Mouse (Mus musculus): ENCODE data around the gene Slc25a19.

Gene Slc25a19

GRCm38 (mm10) chr11:115640978-115641663 lies 13.0 kb upstream of the Slc25a19 start:
- peak; percentile 52 for DNase-seq (ENCODE audit: low spot score)

GRCm38 (mm10) chr11:115640311-115640828 lies 12.3 kb upstream of the Slc25a19 start:
- DNase-seq (ENCODE audit: low spot score), result no peak

GRCm38 (mm10) chr11:115639540-115639939 lies 11.4 kb upstream of the Slc25a19 start:
- DNase-seq (ENCODE audit: low spot score), result no peak

- DNase-seq (ENCODE audit: low spot score), result no peak
Measured at GRCm38 (mm10) chr11:115638498-115639409, 10.7 kb upstream of the Slc25a19 start.

- DNase-seq (ENCODE audit: low spot score), result no peak
Measured at GRCm38 (mm10) chr11:115636960-115637359, 8.9 kb upstream of the Slc25a19 start.

GRCm38 (mm10) chr11:115635484-115635883 lies 7.4 kb upstream of the Slc25a19 start:
- no peak for DNase-seq (ENCODE audit: low spot score)

GRCm38 (mm10) chr11:115635041-115635440 lies 6.9 kb upstream of the Slc25a19 start:
- no peak for DNase-seq (ENCODE audit: low spot score)

- DNase-seq (ENCODE audit: low spot score), result no peak
Measured at GRCm38 (mm10) chr11:115634109-115634508, 6.0 kb upstream of the Slc25a19 start.

GRCm38 (mm10) chr11:115632862-115633261 lies 4.8 kb upstream of the Slc25a19 start:
- DNase-seq (ENCODE audit: low spot score), result no peak

GRCm38 (mm10) chr11:115632247-115632646 lies 4.2 kb upstream of the Slc25a19 start:
- no peak for DNase-seq (ENCODE audit: low spot score)

- DNase-seq (ENCODE audit: low spot score), result peak; percentile 62
Measured at GRCm38 (mm10) chr11:115631505-115631890, 3.4 kb upstream of the Slc25a19 start.

- peak; percentile 85 for DNase-seq (ENCODE audit: low spot score)
Measured at GRCm38 (mm10) chr11:115630532-115631504, 2.7 kb upstream of the Slc25a19 start.

GRCm38 (mm10) chr11:115629734-115630531 lies 1.8 kb upstream of the Slc25a19 start:
- no peak for DNase-seq (ENCODE audit: low spot score)

GRCm38 (mm10) chr11:115628465-115629101 lies 488 bp upstream of the Slc25a19 start:
- DNase-seq (ENCODE audit: low spot score), result no peak

- no peak for DNase-seq (ENCODE audit: low spot score)
Measured at GRCm38 (mm10) chr11:115626824-115627616, 1.1 kb downstream of the Slc25a19 start.

- DNase-seq (ENCODE audit: low spot score), result no peak
Measured at GRCm38 (mm10) chr11:115625877-115626276, 2.2 kb downstream of the Slc25a19 start.

GRCm38 (mm10) chr11:115623487-115624070 lies 4.5 kb downstream of the Slc25a19 start:
- no peak for DNase-seq (ENCODE audit: low spot score)

GRCm38 (mm10) chr11:115619949-115620348 lies 8.1 kb downstream of the Slc25a19 start:
- DNase-seq (ENCODE audit: low spot score), result no peak

All from lung, postnatal 25 days (tissue).